Mouse (Mus musculus): ENCODE measurements around the gene Dpp6. TPM values are rescaled to one million over a fixed set of nuclear protein-coding genes. Genes with fewer than 3 reads are reported as not detected.

The Dpp6 gene
- polyA plus RNA-seq, 1 experiment from 2014 or later, result 3.7 TPM

DNA sequence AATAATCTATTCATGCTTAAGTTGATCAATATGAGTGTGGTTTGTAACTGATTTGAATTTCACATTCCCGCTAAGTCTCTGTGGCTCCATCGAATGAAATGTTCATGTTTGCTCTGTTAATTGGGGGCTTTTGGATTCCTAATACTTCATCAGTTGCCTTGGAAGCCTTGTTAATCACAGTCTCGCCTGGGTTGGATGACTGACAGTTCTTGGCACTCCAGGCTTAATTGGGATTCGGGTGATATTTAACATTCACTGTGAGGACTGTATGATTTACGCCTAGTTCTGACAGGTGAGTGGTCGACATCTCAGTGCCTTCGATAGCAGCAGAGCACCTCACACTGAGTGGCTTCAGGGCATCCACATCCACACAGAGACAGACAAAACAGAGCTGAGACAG lies 90.1 kb downstream of the Dpp6 start:
- no peak for ATAC-seq (ENCODE audit: low FRiP score, low read depth)
- WGBS, result 83% methylated on average over 7 of the region's 7 CpGs

DNA sequence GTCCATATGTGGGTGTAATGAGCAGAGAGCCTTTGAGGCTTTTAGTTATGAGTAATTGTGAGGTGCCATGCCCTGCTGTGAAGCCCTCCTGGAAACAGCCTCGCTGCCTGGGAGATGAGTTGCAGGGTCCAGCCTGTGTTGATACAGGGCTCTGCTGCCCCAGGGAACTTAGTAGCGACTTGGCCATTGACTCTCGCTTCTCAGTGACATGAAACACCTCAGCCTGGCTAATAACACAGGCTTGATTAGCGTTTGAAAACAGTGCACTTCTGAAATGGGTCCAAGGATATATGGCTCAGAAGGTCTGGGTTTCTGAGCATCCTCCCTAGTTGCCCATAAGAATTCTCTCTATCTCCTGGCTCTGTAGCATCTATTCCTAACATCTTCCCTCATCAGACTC lies 91.6 kb downstream of the Dpp6 start:
- whole genome bisulfite sequencing, result 38% methylated on average over 4 of the region's 4 CpGs
- no peaks in the 10 kb centered on the region for H3K9me3 ChIP-seq
- peaks cover 9% of the 10 kb centered on the region for H3K4me1 ChIP-seq
- H3K4me3 ChIP-seq, result no peak overlapping the region
- H3K27me3 ChIP-seq, result peaks cover 21% of the 10 kb centered on the region
- no peak for ATAC-seq (ENCODE audit: low FRiP score, low read depth)
- no peak overlapping the region for H3K9ac ChIP-seq
- no peaks in the 10 kb centered on the region for H3K36me3 ChIP-seq
- H3K4me2 ChIP-seq (replicated peaks), result no peak overlapping the region
- no peak overlapping the region for H3K27ac ChIP-seq

More for the DNA sequence above, 90.1 kb downstream of the Dpp6 start:
- Histone ChIP-seq H3K9ac (no peak overlapping the region), H3K36me3 (no peaks in the 10 kb centered on the region), H3K4me1 (peaks cover 9% of the 10 kb centered on the region), H3K27ac (no peak overlapping the region), H3K9me3 (no peaks in the 10 kb centered on the region), H3K4me3 (no peak overlapping the region), H3K27me3 (peaks cover 29% of the 10 kb centered on the region), H3K4me2 (replicated peaks) (no peak overlapping the region)

DNA sequence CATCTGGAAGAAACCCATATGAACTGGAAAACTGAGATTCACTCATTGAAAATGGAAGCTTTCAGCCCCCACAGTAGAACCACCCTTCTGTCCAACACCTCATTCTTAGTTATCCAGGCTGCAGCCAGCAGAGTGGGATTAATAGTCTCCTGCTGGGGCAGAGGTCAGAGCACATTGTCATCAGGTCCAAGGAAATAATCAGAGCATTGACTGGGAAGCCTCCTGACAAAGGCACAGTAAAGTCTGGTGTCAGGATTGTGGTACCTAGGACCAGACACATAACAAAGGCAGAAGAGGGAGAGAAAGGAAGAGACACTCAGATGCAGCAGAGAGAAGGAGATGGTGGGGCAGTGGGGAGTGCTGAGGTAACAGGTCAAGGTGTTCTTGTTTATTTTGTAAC lies 93.3 kb downstream of the Dpp6 start:
- H3K4me1 ChIP-seq, result no peaks in the 10 kb centered on the region
- no peak overlapping the region for H3K27ac ChIP-seq
- ATAC-seq (ENCODE audit: low FRiP score, low read depth), result no peak
- peaks cover 7% of the 10 kb centered on the region for H3K27me3 ChIP-seq
- H3K36me3 ChIP-seq, result no peaks in the 10 kb centered on the region
- no peak overlapping the region for H3K4me3 ChIP-seq
- no peak overlapping the region for H3K9ac ChIP-seq
- no peaks in the 10 kb centered on the region for H3K9me3 ChIP-seq
- H3K4me2 ChIP-seq (replicated peaks), result no peak overlapping the region

DNA sequence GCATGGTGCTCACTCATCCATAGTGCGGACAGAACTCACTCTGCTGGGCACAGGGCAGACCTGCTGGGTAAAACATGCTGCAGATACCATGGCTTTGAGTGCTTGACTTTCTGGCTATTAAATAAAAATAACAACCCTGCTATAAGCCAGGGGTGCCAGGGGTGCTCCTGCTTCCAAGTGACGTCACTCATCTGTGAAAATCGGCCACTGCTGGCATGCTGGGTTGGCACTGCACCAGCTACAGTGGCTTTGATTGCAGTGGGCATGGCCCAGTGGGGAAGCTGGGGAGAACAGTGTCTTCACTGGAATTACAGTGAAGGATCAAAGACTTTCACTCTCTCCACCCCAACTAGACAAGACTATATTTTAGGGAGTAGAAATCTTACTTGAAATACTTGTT lies 95.0 kb downstream of the Dpp6 start:
- Histone ChIP-seq H3K4me2 (replicated peaks) (no peak overlapping the region), H3K27ac (no peak overlapping the region), H3K4me3 (no peak overlapping the region), H3K9ac (no peak overlapping the region), H3K9me3 (no peaks in the 10 kb centered on the region), H3K27me3 (no peaks in the 10 kb centered on the region), H3K4me1 (no peaks in the 10 kb centered on the region), H3K36me3 (no peaks in the 10 kb centered on the region)
- WGBS, result 80% methylated on average over 3 of the region's 3 CpGs
- ATAC-seq (ENCODE audit: low FRiP score, low read depth), result no peak

DNA sequence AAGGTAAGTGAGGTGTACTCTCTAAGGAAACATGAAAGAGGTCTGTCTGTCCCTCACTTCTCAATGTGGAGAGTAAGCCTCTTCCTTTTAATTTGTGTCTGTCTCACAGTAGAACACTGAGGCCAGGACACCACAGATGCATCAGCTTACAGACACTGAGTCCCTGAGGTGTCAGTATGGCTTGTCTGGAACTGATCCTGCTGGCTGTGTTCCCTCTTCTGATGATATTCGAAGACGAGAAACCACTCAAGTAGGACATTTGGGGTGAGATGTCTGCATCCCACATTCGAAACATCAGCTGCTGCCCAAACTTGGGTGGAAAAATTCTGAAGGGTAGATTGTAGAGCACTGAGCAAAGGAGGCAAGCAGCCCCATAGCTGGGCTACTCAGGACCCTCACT lies 101.8 kb downstream of the Dpp6 start:
- H3K36me3 ChIP-seq, result no peaks in the 10 kb centered on the region
- no peak overlapping the region for H3K4me2 ChIP-seq (replicated peaks)
- no peak overlapping the region for H3K27ac ChIP-seq
- no peaks in the 10 kb centered on the region for H3K9me3 ChIP-seq
- no peak overlapping the region for H3K9ac ChIP-seq
- no peak for ATAC-seq (ENCODE audit: low FRiP score, low read depth)
- WGBS, result 86% methylated on average over 3 of the region's 3 CpGs
- H3K4me1 ChIP-seq, result no peaks in the 10 kb centered on the region
- no peak overlapping the region for H3K4me3 ChIP-seq
- H3K27me3 ChIP-seq, result no peaks in the 10 kb centered on the region

DNA sequence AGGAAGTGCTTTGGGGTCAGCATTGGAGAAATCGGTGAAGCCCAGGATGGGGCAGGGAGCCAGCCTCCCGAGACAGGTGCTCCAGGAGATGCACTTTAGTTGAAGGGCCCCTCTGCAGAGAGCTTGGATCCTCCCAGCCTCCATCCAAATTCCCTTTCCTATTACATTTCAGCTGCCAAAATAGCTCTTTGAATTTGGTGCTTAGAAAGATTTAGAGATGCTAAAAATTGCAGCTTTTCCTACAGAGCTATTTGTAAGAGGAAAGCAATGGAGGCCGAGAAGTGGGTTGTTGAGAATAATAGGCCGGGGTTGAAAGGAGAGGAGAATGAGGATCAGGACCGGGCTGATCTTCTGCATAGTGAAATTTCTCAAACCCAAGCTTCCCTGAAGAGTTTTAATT lies 107.5 kb downstream of the Dpp6 start:
- 87% methylated on average over 5 of the region's 5 CpGs for WGBS
- Histone ChIP-seq H3K4me3 (no peak overlapping the region), H3K9ac (no peak overlapping the region), H3K27me3 (no peaks in the 10 kb centered on the region), H3K4me1 (no peaks in the 10 kb centered on the region), H3K4me2 (replicated peaks) (no peak overlapping the region), H3K9me3 (no peaks in the 10 kb centered on the region), H3K36me3 (no peaks in the 10 kb centered on the region), H3K27ac (no peak overlapping the region)
- ATAC-seq (ENCODE audit: low FRiP score, low read depth), result no peak

DNA sequence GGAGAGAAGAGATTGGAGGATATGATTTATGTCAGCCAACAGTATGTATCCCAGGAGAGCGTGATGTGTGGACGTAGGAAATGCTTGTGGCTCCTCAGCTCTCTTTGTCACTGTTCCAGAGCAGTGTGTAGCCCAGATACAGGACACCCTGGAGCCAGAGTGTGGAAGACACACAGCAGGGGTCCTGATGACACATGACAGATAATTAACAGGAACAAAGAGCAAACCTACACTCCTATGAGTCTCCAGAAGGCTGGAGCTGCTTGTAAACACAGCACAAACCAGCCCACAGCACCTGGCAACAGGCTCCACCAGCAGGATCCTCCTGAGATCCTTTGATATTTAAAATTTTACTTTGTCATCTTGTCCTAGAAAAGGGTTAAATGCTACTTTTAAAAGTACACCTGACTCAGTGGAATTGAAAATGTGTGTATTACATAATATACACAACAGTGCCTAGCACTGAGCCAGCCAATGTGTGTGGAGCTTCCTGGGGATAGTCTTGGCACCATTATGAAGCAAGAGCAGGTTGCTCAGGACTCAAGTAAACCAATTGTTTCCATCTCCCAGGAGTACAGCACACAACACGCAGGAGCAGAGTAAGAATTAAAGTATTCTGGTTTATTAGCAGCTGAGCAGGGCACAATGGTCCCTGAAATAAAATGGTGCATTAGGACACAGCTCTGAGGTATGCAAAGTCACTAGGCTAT lies 115.6 kb downstream of the Dpp6 start:
- Histone ChIP-seq H3K9ac (no peak overlapping the region), H3K36me3 (no peaks in the 10 kb centered on the region), H3K9me3 (no peaks in the 10 kb centered on the region), H3K4me1 (no peaks in the 10 kb centered on the region), H3K27me3 (no peaks in the 10 kb centered on the region), H3K27ac (no peak overlapping the region), H3K4me3 (no peak overlapping the region), H3K4me2 (replicated peaks) (no peak overlapping the region)
- ATAC-seq (ENCODE audit: low FRiP score, low read depth), result no peak
- WGBS, result 39% methylated on average over 3 of the region's 3 CpGs

DNA sequence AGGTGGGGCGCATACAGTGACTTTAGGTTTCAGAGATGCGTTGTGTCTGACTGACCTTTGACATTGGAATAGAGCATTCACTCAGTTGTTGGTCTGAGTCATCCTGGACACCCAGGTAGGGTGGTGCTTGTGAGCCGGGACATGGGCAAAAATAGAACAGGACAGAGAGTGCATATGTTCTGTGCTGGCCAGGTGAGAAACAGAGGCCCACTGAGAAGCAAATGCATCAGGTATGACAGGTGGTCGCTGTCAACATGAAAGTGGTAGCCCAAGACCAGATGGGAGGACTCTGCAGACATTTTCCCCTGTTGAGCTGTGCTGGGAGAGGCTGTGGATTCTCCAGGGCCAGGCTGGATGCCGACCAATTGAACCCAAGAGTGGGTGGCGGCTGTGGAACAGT lies 117.9 kb downstream of the Dpp6 start:
- Histone ChIP-seq H3K9me3 (no peaks in the 10 kb centered on the region), H3K27ac (no peak overlapping the region), H3K27me3 (no peaks in the 10 kb centered on the region), H3K4me3 (no peak overlapping the region), H3K9ac (no peak overlapping the region), H3K4me1 (no peaks in the 10 kb centered on the region), H3K36me3 (no peaks in the 10 kb centered on the region), H3K4me2 (replicated peaks) (no peak overlapping the region)
- 82% methylated on average over 6 of the region's 6 CpGs for WGBS
- no peak for ATAC-seq (ENCODE audit: low FRiP score, low read depth)

DNA sequence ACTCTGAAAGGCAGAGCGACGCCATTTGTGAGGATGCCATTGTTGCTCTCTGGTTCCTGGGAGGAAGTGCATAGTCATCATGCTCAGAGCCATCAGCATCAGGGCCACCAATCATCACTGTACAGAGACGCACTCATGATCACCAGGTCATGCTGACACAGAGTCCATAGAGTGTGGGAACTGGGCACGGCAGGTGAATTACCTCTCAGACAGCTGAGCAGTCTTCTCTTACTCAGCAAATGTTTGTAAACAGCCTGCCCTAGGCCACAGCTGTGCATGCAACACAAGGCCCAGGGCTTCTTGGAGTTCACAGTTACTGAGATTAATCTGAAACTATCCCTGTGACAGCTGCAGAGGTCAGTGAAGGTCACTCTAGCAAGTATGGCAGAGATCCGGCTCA lies 124.5 kb downstream of the Dpp6 start:
- no peaks in the 10 kb centered on the region for H3K36me3 ChIP-seq
- H3K9me3 ChIP-seq, result no peaks in the 10 kb centered on the region
- ATAC-seq (ENCODE audit: low FRiP score, low read depth), result peak; percentile 61
- H3K9ac ChIP-seq, result no peak overlapping the region
- no peak overlapping the region for H3K4me2 ChIP-seq (replicated peaks)
- H3K4me3 ChIP-seq, result no peak overlapping the region
- H3K27ac ChIP-seq, result no peak overlapping the region
- H3K27me3 ChIP-seq, result no peaks in the 10 kb centered on the region
- 77% methylated on average over 5 of the region's 5 CpGs for WGBS
- no peaks in the 10 kb centered on the region for H3K4me1 ChIP-seq

DNA sequence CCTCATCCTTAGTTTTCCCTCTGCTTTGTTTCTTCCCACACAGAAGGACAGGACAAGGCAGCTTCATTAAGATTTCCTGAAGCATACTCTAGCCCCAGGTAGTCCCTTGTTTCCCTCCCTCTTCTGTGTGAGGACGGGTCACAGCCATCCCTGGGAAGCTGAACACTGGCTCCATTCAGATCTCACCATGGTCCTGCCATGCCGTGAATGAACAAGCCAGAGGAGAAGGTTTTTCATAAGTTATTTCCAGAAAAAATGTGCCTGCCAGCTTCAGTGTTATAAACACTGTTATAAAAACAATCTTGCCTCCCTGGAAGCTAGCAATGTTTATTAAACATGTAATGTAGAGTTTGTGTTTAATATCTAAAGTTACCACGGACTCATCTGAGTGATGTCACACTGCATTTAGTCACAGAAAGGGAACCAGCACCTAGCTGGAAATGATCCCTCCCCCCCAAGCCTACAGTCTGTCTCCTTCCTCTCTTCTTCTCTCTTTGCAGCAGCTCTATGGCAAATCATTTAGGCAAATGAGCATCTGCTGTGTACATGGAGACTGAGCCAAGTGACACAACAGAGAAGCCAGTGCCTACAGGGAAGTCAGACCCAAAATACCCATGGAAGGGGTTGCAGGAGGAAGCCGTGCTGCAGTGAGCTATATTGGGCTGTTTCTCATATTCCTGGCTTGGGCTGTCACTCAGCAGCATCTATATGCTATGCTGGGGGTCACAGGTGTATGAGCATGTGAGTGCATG lies 128.3 kb downstream of the Dpp6 start:
- no peak for ATAC-seq (ENCODE audit: low FRiP score, low read depth)
- WGBS, result 61% methylated on average over 4 of the region's 4 CpGs
- no peak overlapping the region for H3K4me3 ChIP-seq
- H3K27me3 ChIP-seq, result no peaks in the 10 kb centered on the region
- no peaks in the 10 kb centered on the region for H3K9me3 ChIP-seq
- no peak overlapping the region for H3K27ac ChIP-seq
- H3K9ac ChIP-seq, result no peak overlapping the region
- no peaks in the 10 kb centered on the region for H3K36me3 ChIP-seq
- H3K4me1 ChIP-seq, result no peaks in the 10 kb centered on the region
- H3K4me2 ChIP-seq (replicated peaks), result no peak overlapping the region

DNA sequence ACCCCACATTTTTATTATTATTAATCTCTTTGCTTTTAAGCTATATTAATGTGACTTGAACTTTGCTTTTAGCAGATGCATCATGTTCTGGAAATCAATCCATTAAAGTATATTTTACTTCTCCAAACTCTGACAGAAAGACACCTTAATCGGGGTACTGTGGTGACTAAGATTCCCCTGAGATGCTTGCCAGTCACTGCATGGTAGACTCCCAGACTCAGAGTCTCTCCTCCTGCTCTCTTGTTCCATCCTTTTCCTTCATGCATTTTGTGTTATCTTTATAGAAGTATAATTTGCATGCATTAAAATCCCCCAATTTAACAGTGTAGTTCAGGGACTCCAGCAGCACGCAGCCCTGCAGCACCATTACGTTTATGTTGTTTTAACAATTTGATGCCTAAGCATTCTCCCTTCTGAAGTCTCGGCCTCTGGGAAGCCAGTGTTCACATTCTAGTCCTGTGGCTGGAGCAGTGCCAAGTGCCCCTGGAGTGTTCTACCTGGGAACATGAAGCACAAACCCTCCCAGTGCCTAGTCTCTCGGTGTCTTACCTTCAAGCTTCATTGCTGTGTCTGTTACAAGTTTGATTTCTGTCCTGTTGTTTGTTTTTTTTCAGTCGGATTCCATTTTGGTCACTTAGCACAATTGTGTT lies 153.1 kb downstream of the Dpp6 start:
- Histone ChIP-seq H3K9ac (no peak overlapping the region), H3K27me3 (no peaks in the 10 kb centered on the region), H3K4me3 (no peak overlapping the region), H3K4me2 (replicated peaks) (no peak overlapping the region), H3K27ac (no peak overlapping the region), H3K4me1 (no peaks in the 10 kb centered on the region), H3K9me3 (no peaks in the 10 kb centered on the region), H3K36me3 (no peaks in the 10 kb centered on the region)
- 60% methylated on average over 6 of the region's 6 CpGs for WGBS
- ATAC-seq (ENCODE audit: low FRiP score, low read depth), result no peak

DNA sequence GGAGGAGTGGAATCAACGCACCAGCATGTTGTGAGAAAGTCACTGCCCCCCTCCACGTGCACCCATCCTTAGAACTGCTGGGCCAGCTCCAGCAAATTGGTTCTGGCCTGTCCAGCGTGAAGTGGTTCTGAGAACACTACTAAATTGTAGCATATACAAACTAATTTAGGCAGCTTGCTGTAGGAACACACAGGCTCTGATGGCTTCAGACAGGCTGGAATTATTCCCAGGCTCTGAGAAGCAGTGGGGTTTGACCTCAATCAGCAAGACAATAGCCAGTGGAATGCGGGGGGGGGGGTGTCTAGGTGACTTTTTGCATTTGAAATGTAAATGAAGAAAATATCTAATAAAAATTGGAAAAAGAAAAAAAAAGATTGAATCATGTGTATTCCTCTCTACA lies 156.2 kb downstream of the Dpp6 start:
- 51% methylated on average over 4 of the region's 4 CpGs for WGBS
- Histone ChIP-seq H3K27ac (no peak overlapping the region), H3K4me1 (no peaks in the 10 kb centered on the region), H3K27me3 (no peaks in the 10 kb centered on the region), H3K9ac (no peak overlapping the region), H3K36me3 (no peaks in the 10 kb centered on the region), H3K4me2 (replicated peaks) (no peak overlapping the region), H3K4me3 (no peak overlapping the region), H3K9me3 (no peaks in the 10 kb centered on the region)
- ATAC-seq (ENCODE audit: low FRiP score, low read depth), result no peak

All from limb, embryonic 13.5 days (tissue).